Mouse (Mus musculus): ENCODE measurements around the gene Scn4a. TPM values are rescaled to one million over a fixed set of nuclear protein-coding genes. Genes with fewer than 3 reads are reported as not detected.

Gene Scn4a
- polyA plus RNA-seq, 1 experiment from 2014 or later, result not detected

DNA sequence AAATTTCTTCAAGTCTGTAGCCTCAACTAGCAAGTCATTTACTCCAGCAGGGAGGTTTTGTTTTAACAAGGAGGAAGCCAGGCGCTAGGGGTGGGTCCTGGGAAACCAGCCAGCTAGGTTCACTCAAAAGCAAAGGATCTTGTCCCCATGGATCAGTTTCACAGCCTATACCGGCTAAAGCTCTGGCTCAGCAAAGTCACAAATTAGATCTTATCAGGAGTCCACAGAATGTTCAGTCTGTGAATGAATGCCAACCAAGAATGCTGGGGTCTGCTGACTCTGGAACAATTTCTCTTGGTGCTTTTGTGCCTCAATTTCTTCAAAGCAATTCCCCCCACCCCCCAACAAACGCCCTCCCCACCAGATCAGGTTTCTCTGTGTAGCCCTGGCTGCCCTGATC, 36.5 kb upstream of the Scn4a start:
- Histone ChIP-seq H3K4me1 (ENCODE audit: control insufficient read depth, insufficient read depth, low read length) (no peaks in the 10 kb centered on the region), H3K27me3 (ENCODE audit: control insufficient read depth, insufficient read depth, low read length) (no peaks in the 10 kb centered on the region), H3K4me3 (ENCODE audit: low read depth, low read length) (no peak overlapping the region), H3K27ac (ENCODE audit: low read length) (peak overlapping the region; percentile 49; the same call in 1 of the 2 replicates), H3K4me2 (replicated peaks; ENCODE audit: low read depth, low read length) (no peak overlapping the region), H3K9me3 (ENCODE audit: control insufficient read depth, low read depth, low read length) (no peaks in the 10 kb centered on the region), H3K9ac (replicated peaks; ENCODE audit: low read depth, low read length) (no peak overlapping the region), H3K36me3 (ENCODE audit: control insufficient read depth, insufficient read depth, low read length) (no peaks in the 10 kb centered on the region)
- WGBS, result 20% methylated on average over 3 of the region's 3 CpGs
- no peak for ATAC-seq (ENCODE audit: insufficient number of reproducible peaks, insufficient read depth, low FRiP score, low read depth)

DNA sequence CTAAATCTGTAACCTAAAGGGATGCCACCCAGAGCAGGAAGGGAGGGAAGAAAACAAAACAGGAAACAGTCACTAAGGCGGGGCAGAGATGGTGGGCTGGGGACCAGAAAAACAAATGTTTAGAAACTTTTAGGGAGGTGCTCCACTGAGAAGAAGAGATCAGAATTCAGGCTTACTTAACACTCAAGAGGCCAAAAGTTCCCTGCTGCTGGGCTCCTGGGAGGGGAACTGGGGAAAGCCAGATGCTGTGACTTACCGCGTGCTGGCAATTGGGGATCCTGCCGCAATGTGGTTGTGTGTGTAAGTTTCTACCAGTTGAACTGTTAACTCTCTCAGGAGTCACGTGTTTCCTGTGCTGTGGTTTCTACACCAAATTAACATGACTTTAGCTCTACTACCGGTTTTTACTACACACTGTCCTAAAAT, 34.7 kb upstream of the Scn4a start, which contains the start of gene Icam2:
Gene Icam2 (minus strand): TSS at position 285 of the 426 bp plus-strand sequence.
- no peak within 1 kb of the TSS for H3K4me2 ChIP-seq (replicated peaks; ENCODE audit: low read depth, low read length)
- no peaks in the 10 kb centered on the region for H3K9me3 ChIP-seq (ENCODE audit: control insufficient read depth, low read depth, low read length)
- no peaks in the 10 kb centered on the region for H3K36me3 ChIP-seq (ENCODE audit: control insufficient read depth, insufficient read depth, low read length)
- no peak within 1 kb of the TSS for H3K27ac ChIP-seq (ENCODE audit: low read length)
- ATAC-seq (ENCODE audit: insufficient number of reproducible peaks, insufficient read depth, low FRiP score, low read depth), result no peak
- no peak within 1 kb of the TSS for H3K9ac ChIP-seq (replicated peaks; ENCODE audit: low read depth, low read length)
- no peaks in the 10 kb centered on the region for H3K27me3 ChIP-seq (ENCODE audit: control insufficient read depth, insufficient read depth, low read length)
- no peaks in the 10 kb centered on the region for H3K4me1 ChIP-seq (ENCODE audit: control insufficient read depth, insufficient read depth, low read length)
- H3K4me3 ChIP-seq (ENCODE audit: low read depth, low read length), result no peak within 1 kb of the TSS
- 64% methylated on average over 6 of the region's 6 CpGs for WGBS

DNA sequence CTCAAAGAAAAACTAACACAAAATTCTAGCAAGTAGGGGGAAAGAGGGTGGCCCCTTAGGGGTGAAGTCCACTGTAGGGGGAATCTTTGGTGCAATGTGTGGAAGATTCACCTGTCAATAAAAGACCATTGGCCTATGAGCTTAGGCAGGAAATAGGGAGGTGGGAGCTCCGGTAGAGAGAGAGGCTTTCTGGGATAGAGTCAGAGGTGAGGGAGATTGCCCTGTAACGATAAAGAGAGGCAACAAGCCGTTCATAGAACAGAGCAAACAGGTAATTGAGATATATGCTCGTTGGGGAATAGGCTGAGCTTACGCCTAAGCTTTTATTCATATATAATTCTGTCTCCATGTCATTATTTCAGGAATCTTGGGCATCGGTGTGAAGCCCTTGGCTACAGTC, 33.9 kb upstream of the Scn4a start:
- Histone ChIP-seq H3K36me3 (ENCODE audit: control insufficient read depth, insufficient read depth, low read length) (no peaks in the 10 kb centered on the region), H3K27ac (ENCODE audit: low read length) (no peak overlapping the region), H3K27me3 (ENCODE audit: control insufficient read depth, insufficient read depth, low read length) (no peaks in the 10 kb centered on the region), H3K4me2 (replicated peaks; ENCODE audit: low read depth, low read length) (no peak overlapping the region), H3K9ac (replicated peaks; ENCODE audit: low read depth, low read length) (no peak overlapping the region), H3K4me1 (ENCODE audit: control insufficient read depth, insufficient read depth, low read length) (no peaks in the 10 kb centered on the region), H3K4me3 (ENCODE audit: low read depth, low read length) (no peak overlapping the region), H3K9me3 (ENCODE audit: control insufficient read depth, low read depth, low read length) (no peaks in the 10 kb centered on the region)
- ATAC-seq (ENCODE audit: insufficient number of reproducible peaks, insufficient read depth, low FRiP score, low read depth), result no peak
- WGBS, result 75% methylated on average over 6 of the region's 6 CpGs

DNA sequence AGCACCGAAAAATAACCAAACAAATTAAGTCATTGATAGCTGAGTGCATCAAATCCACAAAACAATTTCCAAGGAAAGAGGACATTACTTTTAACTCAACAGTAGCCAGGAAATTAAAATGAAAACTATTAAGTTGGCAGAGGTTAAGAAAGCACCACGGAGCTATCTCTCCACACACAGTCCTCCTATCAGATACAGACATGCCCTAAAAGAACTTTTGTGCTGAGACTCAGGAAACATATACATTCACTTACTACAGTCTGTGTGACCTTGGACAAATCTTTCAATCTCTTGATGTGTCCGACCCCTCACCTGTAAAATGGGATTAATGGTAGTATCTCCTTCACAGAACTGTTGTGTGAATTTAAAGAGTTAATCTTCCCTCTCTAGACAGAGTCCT, 33.3 kb upstream of the Scn4a start:
- H3K4me3 ChIP-seq (ENCODE audit: low read depth, low read length), result no peak overlapping the region

DNA sequence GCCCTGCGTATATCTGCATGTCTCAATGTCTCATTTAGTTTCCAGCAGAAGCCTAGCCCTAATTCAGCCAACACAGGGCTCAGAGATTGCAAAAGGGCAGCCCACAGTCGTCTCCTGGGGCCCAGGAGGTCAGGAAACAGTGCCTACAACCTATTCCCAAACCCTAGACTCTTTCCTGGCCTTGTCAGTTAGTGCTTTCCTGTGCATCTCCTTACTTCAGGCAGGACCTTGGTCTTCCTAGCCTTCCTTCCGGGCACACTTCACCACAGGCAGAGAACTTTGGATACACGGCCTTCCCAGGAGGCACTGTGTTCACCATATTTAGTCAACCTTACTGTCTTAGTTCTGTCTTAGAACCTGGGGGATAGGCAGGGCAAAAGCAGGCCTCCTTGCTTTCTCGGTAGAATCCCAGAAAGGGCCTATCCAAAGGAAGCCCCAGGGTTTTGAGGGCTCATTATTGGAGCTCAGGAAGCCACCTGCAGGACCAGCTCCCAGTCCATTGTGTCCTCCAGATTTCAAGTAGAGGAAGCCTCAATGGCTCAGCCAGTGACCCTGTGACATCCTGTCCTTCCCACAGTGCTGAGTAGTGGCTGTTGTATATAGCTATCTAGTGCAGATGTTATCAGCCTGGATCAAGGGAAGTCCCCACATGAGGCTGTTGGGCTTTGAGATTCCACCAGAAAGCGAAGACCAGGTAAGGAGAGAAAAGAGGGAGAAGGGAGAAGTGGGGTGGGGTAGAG, 30.1 kb upstream of the Scn4a start:
- Histone ChIP-seq H3K9me3 (ENCODE audit: control insufficient read depth, low read depth, low read length) (no peaks in the 10 kb centered on the region), H3K4me3 (ENCODE audit: low read depth, low read length) (no peak overlapping the region), H3K27ac (ENCODE audit: low read length) (peak overlapping the region; percentile 30; the same call in 1 of the 2 replicates), H3K36me3 (ENCODE audit: control insufficient read depth, insufficient read depth, low read length) (no peaks in the 10 kb centered on the region), H3K4me1 (ENCODE audit: control insufficient read depth, insufficient read depth, low read length) (no peaks in the 10 kb centered on the region), H3K27me3 (ENCODE audit: control insufficient read depth, insufficient read depth, low read length) (no peaks in the 10 kb centered on the region), H3K4me2 (replicated peaks; ENCODE audit: low read depth, low read length) (no peak overlapping the region), H3K9ac (replicated peaks; ENCODE audit: low read depth, low read length) (no peak overlapping the region)
- ATAC-seq (ENCODE audit: insufficient number of reproducible peaks, insufficient read depth, low FRiP score, low read depth), result no peak
- 78% methylated on average over 6 of the region's 6 CpGs for WGBS

More for the DNA sequence above, 33.3 kb upstream of the Scn4a start:
- H3K4me1 ChIP-seq (ENCODE audit: control insufficient read depth, insufficient read depth, low read length), result no peaks in the 10 kb centered on the region
- H3K9ac ChIP-seq (replicated peaks; ENCODE audit: low read depth, low read length), result no peak overlapping the region
- H3K36me3 ChIP-seq (ENCODE audit: control insufficient read depth, insufficient read depth, low read length), result no peaks in the 10 kb centered on the region
- H3K27me3 ChIP-seq (ENCODE audit: control insufficient read depth, insufficient read depth, low read length), result no peaks in the 10 kb centered on the region
- H3K4me2 ChIP-seq (replicated peaks; ENCODE audit: low read depth, low read length), result no peak overlapping the region
- no peak overlapping the region for H3K27ac ChIP-seq (ENCODE audit: low read length)
- no peak for ATAC-seq (ENCODE audit: insufficient number of reproducible peaks, insufficient read depth, low FRiP score, low read depth)
- 87% methylated on average over 3 of the region's 3 CpGs for WGBS
- H3K9me3 ChIP-seq (ENCODE audit: control insufficient read depth, low read depth, low read length), result no peaks in the 10 kb centered on the region

DNA sequence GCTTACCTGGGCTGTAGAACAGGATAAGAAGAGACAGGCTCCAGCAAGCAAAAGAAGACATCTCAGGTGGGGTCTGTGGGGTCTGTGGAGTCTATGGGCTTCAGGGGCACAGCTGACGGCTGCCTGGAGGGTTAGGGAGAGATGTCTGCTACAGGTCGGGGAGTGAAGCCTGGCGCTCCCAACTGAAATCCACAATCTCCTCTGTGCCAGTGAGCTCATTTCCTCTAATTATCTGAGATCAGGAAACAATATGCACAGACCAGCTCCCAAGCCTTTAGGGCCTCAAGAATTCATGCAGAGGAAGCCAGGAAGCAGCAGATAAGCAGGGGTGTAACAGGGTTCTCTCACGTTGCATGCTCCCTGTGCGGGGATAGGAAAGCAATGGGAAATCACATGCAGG, 29.3 kb upstream of the Scn4a start:
- H3K27me3 ChIP-seq (ENCODE audit: control insufficient read depth, insufficient read depth, low read length), result no peaks in the 10 kb centered on the region
- no peak for ATAC-seq (ENCODE audit: insufficient number of reproducible peaks, insufficient read depth, low FRiP score, low read depth)
- no peak overlapping the region for H3K4me2 ChIP-seq (replicated peaks; ENCODE audit: low read depth, low read length)
- peak overlapping the region; percentile 9; the same call in 1 of the 2 replicates for H3K4me3 ChIP-seq (ENCODE audit: low read depth, low read length)
- no peaks in the 10 kb centered on the region for H3K36me3 ChIP-seq (ENCODE audit: control insufficient read depth, insufficient read depth, low read length)
- H3K9ac ChIP-seq (replicated peaks; ENCODE audit: low read depth, low read length), result no peak overlapping the region
- no peaks in the 10 kb centered on the region for H3K9me3 ChIP-seq (ENCODE audit: control insufficient read depth, low read depth, low read length)
- no peaks in the 10 kb centered on the region for H3K4me1 ChIP-seq (ENCODE audit: control insufficient read depth, insufficient read depth, low read length)
- 59% methylated on average over 5 of the region's 5 CpGs for WGBS
- peak overlapping the region; percentile 0; the same call in 1 of the 2 replicates for H3K27ac ChIP-seq (ENCODE audit: low read length)

DNA sequence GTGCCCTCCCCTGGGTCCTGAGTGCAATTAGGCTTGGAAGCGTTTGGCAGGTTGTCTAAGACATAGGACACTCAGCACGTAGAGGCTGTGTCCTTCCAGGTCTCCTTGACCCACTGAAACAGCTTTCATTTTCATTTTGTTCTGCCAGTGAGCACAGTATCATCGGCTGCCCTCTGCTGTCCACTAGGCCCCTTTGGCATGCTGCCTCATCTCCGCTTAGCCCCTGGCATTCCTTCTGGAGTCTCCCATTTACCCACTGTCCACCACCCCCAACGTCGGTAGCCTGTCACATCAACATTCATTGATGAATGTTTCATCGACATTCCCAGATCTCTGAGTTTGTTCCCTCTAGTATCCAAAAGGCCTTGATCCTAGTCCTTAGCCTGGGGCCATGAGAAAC, 28.8 kb upstream of the Scn4a start:
- H3K27me3 ChIP-seq (ENCODE audit: control insufficient read depth, insufficient read depth, low read length), result no peaks in the 10 kb centered on the region
- no peak for ATAC-seq (ENCODE audit: insufficient number of reproducible peaks, insufficient read depth, low FRiP score, low read depth)
- peak overlapping the region; percentile 0; the same call in 1 of the 2 replicates for H3K27ac ChIP-seq (ENCODE audit: low read length)
- 77% methylated on average over 7 of the region's 7 CpGs for WGBS
- no peak overlapping the region for H3K9ac ChIP-seq (replicated peaks; ENCODE audit: low read depth, low read length)
- no peaks in the 10 kb centered on the region for H3K9me3 ChIP-seq (ENCODE audit: control insufficient read depth, low read depth, low read length)
- no peaks in the 10 kb centered on the region for H3K4me1 ChIP-seq (ENCODE audit: control insufficient read depth, insufficient read depth, low read length)
- H3K36me3 ChIP-seq (ENCODE audit: control insufficient read depth, insufficient read depth, low read length), result no peaks in the 10 kb centered on the region
- no peak overlapping the region for H3K4me2 ChIP-seq (replicated peaks; ENCODE audit: low read depth, low read length)
- peak overlapping the region; percentile 9; the same call in 1 of the 2 replicates for H3K4me3 ChIP-seq (ENCODE audit: low read depth, low read length)

DNA sequence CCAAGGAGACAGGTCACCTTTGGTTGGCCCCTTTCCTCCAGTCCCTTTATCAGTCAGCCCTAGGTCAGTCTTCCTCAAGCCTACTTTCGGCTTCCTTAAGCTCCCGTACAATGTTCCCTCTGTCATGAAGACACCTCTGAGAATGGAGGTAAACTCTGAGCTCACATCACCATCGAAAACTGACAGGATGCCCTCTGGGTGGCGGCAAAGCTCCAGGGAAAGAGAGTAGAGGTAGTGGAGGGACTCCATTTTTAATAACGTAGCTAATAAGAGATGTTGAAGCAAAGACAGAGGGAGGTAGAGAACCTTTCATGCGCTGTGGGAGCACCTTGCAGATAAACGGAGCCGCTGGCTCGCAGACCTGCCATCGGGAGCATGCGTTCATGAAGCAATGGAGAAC, 27.9 kb upstream of the Scn4a start:
- H3K36me3 ChIP-seq (ENCODE audit: control insufficient read depth, insufficient read depth, low read length), result no peaks in the 10 kb centered on the region
- no peaks in the 10 kb centered on the region for H3K9me3 ChIP-seq (ENCODE audit: control insufficient read depth, low read depth, low read length)
- no peaks in the 10 kb centered on the region for H3K4me1 ChIP-seq (ENCODE audit: control insufficient read depth, insufficient read depth, low read length)
- 76% methylated on average over 11 of the region's 11 CpGs for WGBS
- no peak for ATAC-seq (ENCODE audit: insufficient number of reproducible peaks, insufficient read depth, low FRiP score, low read depth)
- H3K9ac ChIP-seq (replicated peaks; ENCODE audit: low read depth, low read length), result no peak overlapping the region
- 0 out of 2 replicates have a peak overlapping the region, but pooled peaks have one; percentile 9 for H3K4me3 ChIP-seq (ENCODE audit: low read depth, low read length)
- H3K27me3 ChIP-seq (ENCODE audit: control insufficient read depth, insufficient read depth, low read length), result no peaks in the 10 kb centered on the region
- 0 out of 2 replicates have a peak overlapping the region, but pooled peaks have one; percentile 2 for H3K4me2 ChIP-seq (replicated peaks; ENCODE audit: low read depth, low read length)
- H3K27ac ChIP-seq (ENCODE audit: low read length), result no peak overlapping the region
